Mouse (Mus musculus): ENCODE results near the gene Rsad2.

DNA sequence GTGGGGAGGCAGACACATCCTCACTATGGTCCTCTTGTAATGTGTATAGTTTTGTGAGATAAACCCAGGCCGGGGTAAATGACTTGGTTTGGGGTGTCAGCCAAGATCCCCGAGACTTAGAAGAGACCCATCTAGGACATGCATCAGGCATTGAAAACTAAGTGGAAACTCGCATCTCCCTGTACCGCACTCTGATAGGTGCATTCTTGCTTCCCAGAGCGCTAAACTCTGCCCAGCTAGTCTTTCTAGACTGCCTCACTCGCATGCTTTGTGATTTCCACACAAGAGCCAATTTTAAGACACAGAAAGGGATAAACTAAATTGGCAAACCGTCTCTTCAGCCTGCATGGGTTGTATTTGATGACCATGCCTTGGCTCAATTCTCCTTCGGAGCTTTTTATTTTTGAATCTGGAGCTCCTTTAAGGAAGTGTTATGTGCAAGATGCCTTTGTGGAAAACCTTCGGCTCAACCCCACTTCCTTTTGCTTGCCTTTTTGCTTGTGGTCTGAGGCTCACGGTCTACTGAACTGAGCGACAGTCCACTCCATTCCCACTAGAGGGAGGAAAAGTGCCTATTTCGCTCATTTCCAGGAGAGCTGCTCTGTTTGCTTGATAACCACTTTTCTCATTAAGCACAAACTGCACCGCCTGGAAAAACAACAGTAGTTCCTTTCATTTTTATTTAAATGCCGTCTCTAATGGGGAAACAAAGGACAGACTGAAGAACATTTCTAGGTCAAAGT is 31.8 kb upstream of the Rsad2 start:
- TF ChIP-seq POLR2A (IDR thresholded peaks at IDR 0.05; ENCODE audit: borderline replicate concordance, extremely low read depth, insufficient read depth, insufficient read length, poor library complexity, severe bottlenecking) (no peak), CTCF (IDR thresholded peaks at IDR 0.05; ENCODE audit: borderline replicate concordance, extremely low read depth, insufficient read depth, insufficient read length) (peak; percentile 72; the same call in 1 of the 2 replicates)

Data from brain, embryonic 14.5 days (tissue).